Mouse (Mus musculus) retina, postnatal 1 day (tissue): ENCODE measurements around the gene Ttc39a.

Experiments
- DNase-seq: peaks from one replicate; pipeline ENCODE4 v3.0.0-alpha.2; 2012

Gene Ttc39a

GRCm38 (mm10) chr4:109463892-109464291 is 57.5 kb downstream of the Ttc39a start:
- no peak for DNase-seq

- DNase-seq = no peak
Measured at GRCm38 (mm10) chr4:109467687-109468086, 61.3 kb downstream of the Ttc39a start.

- DNase-seq = no peak
Measured at GRCm38 (mm10) chr4:109471606-109472005, 65.2 kb downstream of the Ttc39a start.

- DNase-seq = no peak
Measured at GRCm38 (mm10) chr4:109472566-109472965, 66.1 kb downstream of the Ttc39a start.

- no peak for DNase-seq
Measured at GRCm38 (mm10) chr4:109475078-109475477, 68.7 kb downstream of the Ttc39a start.

GRCm38 (mm10) chr4:109475577-109476553 is 69.4 kb downstream of the Ttc39a start:
- peak; percentile 71 for DNase-seq

GRCm38 (mm10) chr4:109476554-109477014 is 70.2 kb downstream of the Ttc39a start:
- peak; percentile 97 for DNase-seq

GRCm38 (mm10) chr4:109477454-109477853 is 71.0 kb downstream of the Ttc39a start:
- no peak for DNase-seq

GRCm38 (mm10) chr4:109481424-109481823 is 75.0 kb downstream of the Ttc39a start:
- no peak for DNase-seq

GRCm38 (mm10) chr4:109482701-109483100 is 76.3 kb downstream of the Ttc39a start:
- DNase-seq = no peak

GRCm38 (mm10) chr4:109484621-109485020 is 78.2 kb downstream of the Ttc39a start, which contains the start of gene Rnf11:
TSS of gene Rnf11 (minus strand) at chr4:109484728.
- DNase-seq = no peak

GRCm38 (mm10) chr4:109488812-109489211 is 82.4 kb downstream of the Ttc39a start:
- no peak for DNase-seq

GRCm38 (mm10) chr4:109493581-109493980 is 87.2 kb downstream of the Ttc39a start:
- no peak for DNase-seq
